Mouse (Mus musculus): ENCODE data around the gene Nppa. TPM values are rescaled to one million over a fixed set of nuclear protein-coding genes. Genes with fewer than 3 reads are reported as not detected.

Gene Nppa
- polyA plus RNA-seq, 1 experiment: 0.32 TPM

- no peak for TF ChIP-seq POLR2A (IDR thresholded peaks at IDR 0.05; ENCODE audit: low read depth, low read length)
- TF ChIP-seq CTCF (IDR thresholded peaks at IDR 0.05; ENCODE audit: extremely low read depth, insufficient read depth, insufficient read length, insufficient replicate concordance): no peak
- WGBS: 73% methylated on average over 7 of the region's 7 CpGs
- Histone ChIP-seq H3K27me3 (ENCODE audit: control insufficient read depth, insufficient read depth, low read length) (no peaks in the 10 kb centered on the region; the same call in 1 of the 2 replicates), H3K4me3 (ENCODE audit: extremely low read depth, insufficient read depth, insufficient read length) (no peak overlapping the region), H3K27ac (ENCODE audit: insufficient read depth, low read length) (no peak overlapping the region), H3K36me3 (ENCODE audit: control insufficient read depth, insufficient read depth, low read length) (no peaks in the 10 kb centered on the region), H3K4me1 (ENCODE audit: control insufficient read depth, insufficient read depth, insufficient read length) (no peaks in the 10 kb centered on the region)
- no peak for DNase-seq (ENCODE audit: low read depth in 1 of 2, low spot score in 2 of 2)
Measured at GRCm38 (mm10) chr4:147965712-147966111, 34.8 kb upstream of the Nppa start.

GRCm38 (mm10) chr4:147968816-147969215, 31.7 kb upstream of the Nppa start:
- Histone ChIP-seq H3K36me3 (ENCODE audit: control insufficient read depth, insufficient read depth, low read length) (no peaks in the 10 kb centered on the region), H3K4me1 (ENCODE audit: control insufficient read depth, insufficient read depth, insufficient read length) (no peaks in the 10 kb centered on the region), H3K4me3 (ENCODE audit: extremely low read depth, insufficient read depth, insufficient read length) (no peak overlapping the region), H3K27ac (ENCODE audit: insufficient read depth, low read length) (no peak overlapping the region), H3K27me3 (ENCODE audit: control insufficient read depth, insufficient read depth, low read length) (no peaks in the 10 kb centered on the region; the same call in 1 of the 2 replicates)
- DNase-seq (ENCODE audit: low read depth in 1 of 2, low spot score in 2 of 2): no peak
- TF ChIP-seq CTCF (IDR thresholded peaks at IDR 0.05; ENCODE audit: extremely low read depth, insufficient read depth, insufficient read length, insufficient replicate concordance) (no peak), POLR2A (IDR thresholded peaks at IDR 0.05; ENCODE audit: low read depth, low read length) (no peak)
- WGBS: 84% methylated on average over 2 of the region's 2 CpGs

- no peak for DNase-seq (ENCODE audit: low read depth in 1 of 2, low spot score in 2 of 2)
- no peaks in the 10 kb centered on the region for H3K36me3 ChIP-seq (ENCODE audit: control insufficient read depth, insufficient read depth, low read length)
- no peaks in the 10 kb centered on the region for H3K4me1 ChIP-seq (ENCODE audit: control insufficient read depth, insufficient read depth, insufficient read length)
- TF ChIP-seq CTCF (IDR thresholded peaks at IDR 0.05; ENCODE audit: extremely low read depth, insufficient read depth, insufficient read length, insufficient replicate concordance) (no peak), POLR2A (IDR thresholded peaks at IDR 0.05; ENCODE audit: low read depth, low read length) (no peak)
- no peak overlapping the region for H3K27ac ChIP-seq (ENCODE audit: insufficient read depth, low read length)
- H3K27me3 ChIP-seq (ENCODE audit: control insufficient read depth, insufficient read depth, low read length): no peaks in the 10 kb centered on the region; the same call in 1 of the 2 replicates
- no peak overlapping the region for H3K4me3 ChIP-seq (ENCODE audit: extremely low read depth, insufficient read depth, insufficient read length)
- WGBS: 53% methylated on average over 9 of the region's 9 CpGs
Measured at GRCm38 (mm10) chr4:147969337-147969736, 31.2 kb upstream of the Nppa start.

GRCm38 (mm10) chr4:147976237-147976636, 24.3 kb upstream of the Nppa start:
- no peaks in the 10 kb centered on the region for H3K4me1 ChIP-seq (ENCODE audit: control insufficient read depth, insufficient read depth, insufficient read length)
- H3K4me3 ChIP-seq (ENCODE audit: extremely low read depth, insufficient read depth, insufficient read length): no peak overlapping the region
- TF ChIP-seq CTCF (IDR thresholded peaks at IDR 0.05; ENCODE audit: extremely low read depth, insufficient read depth, insufficient read length, insufficient replicate concordance) (no peak), POLR2A (IDR thresholded peaks at IDR 0.05; ENCODE audit: low read depth, low read length) (no peak)
- no peak for DNase-seq (ENCODE audit: low read depth in 1 of 2, low spot score in 2 of 2)
- 71% methylated on average over 3 of the region's 3 CpGs for WGBS
- no peak overlapping the region for H3K27ac ChIP-seq (ENCODE audit: insufficient read depth, low read length)
- no peaks in the 10 kb centered on the region for H3K27me3 ChIP-seq (ENCODE audit: control insufficient read depth, insufficient read depth, low read length)
- H3K36me3 ChIP-seq (ENCODE audit: control insufficient read depth, insufficient read depth, low read length): no peaks in the 10 kb centered on the region

GRCm38 (mm10) chr4:147977726-147978125, 22.8 kb upstream of the Nppa start:
- 78% methylated on average over 4 of the region's 4 CpGs for WGBS
- Histone ChIP-seq H3K27ac (ENCODE audit: insufficient read depth, low read length) (no peak overlapping the region), H3K4me3 (ENCODE audit: extremely low read depth, insufficient read depth, insufficient read length) (no peak overlapping the region), H3K36me3 (ENCODE audit: control insufficient read depth, insufficient read depth, low read length) (no peaks in the 10 kb centered on the region), H3K27me3 (ENCODE audit: control insufficient read depth, insufficient read depth, low read length) (no peaks in the 10 kb centered on the region), H3K4me1 (ENCODE audit: control insufficient read depth, insufficient read depth, insufficient read length) (no peaks in the 10 kb centered on the region)
- DNase-seq (ENCODE audit: low read depth in 1 of 2, low spot score in 2 of 2): no peak
- TF ChIP-seq POLR2A (IDR thresholded peaks at IDR 0.05; ENCODE audit: low read depth, low read length) (no peak), CTCF (IDR thresholded peaks at IDR 0.05; ENCODE audit: extremely low read depth, insufficient read depth, insufficient read length, insufficient replicate concordance) (no peak)

- TF ChIP-seq CTCF (IDR thresholded peaks at IDR 0.05; ENCODE audit: extremely low read depth, insufficient read depth, insufficient read length, insufficient replicate concordance): no peak
- no peak for TF ChIP-seq POLR2A (IDR thresholded peaks at IDR 0.05; ENCODE audit: low read depth, low read length)
- no peaks in the 10 kb centered on the region for H3K36me3 ChIP-seq (ENCODE audit: control insufficient read depth, insufficient read depth, low read length)
- no peak for DNase-seq (ENCODE audit: low read depth in 1 of 2, low spot score in 2 of 2)
- no peak overlapping the region for H3K27ac ChIP-seq (ENCODE audit: insufficient read depth, low read length)
- H3K4me3 ChIP-seq (ENCODE audit: extremely low read depth, insufficient read depth, insufficient read length): no peak overlapping the region
- 86% methylated on average over 6 of the region's 6 CpGs for WGBS
- no peaks in the 10 kb centered on the region for H3K27me3 ChIP-seq (ENCODE audit: control insufficient read depth, insufficient read depth, low read length)
- H3K4me1 ChIP-seq (ENCODE audit: control insufficient read depth, insufficient read depth, insufficient read length): no peaks in the 10 kb centered on the region
Measured at GRCm38 (mm10) chr4:147978391-147978790, 22.1 kb upstream of the Nppa start.

GRCm38 (mm10) chr4:147979441-147979860, 21.1 kb upstream of the Nppa start:
- 82% methylated on average over 7 of the region's 7 CpGs for WGBS
- Histone ChIP-seq H3K4me1 (ENCODE audit: control insufficient read depth, insufficient read depth, insufficient read length) (no peaks in the 10 kb centered on the region), H3K27me3 (ENCODE audit: control insufficient read depth, insufficient read depth, low read length) (no peaks in the 10 kb centered on the region), H3K27ac (ENCODE audit: insufficient read depth, low read length) (no peak overlapping the region), H3K4me3 (ENCODE audit: extremely low read depth, insufficient read depth, insufficient read length) (no peak overlapping the region), H3K36me3 (ENCODE audit: control insufficient read depth, insufficient read depth, low read length) (no peaks in the 10 kb centered on the region)
- DNase-seq (ENCODE audit: low read depth in 1 of 2, low spot score in 2 of 2): no peak
- no peak for TF ChIP-seq CTCF (IDR thresholded peaks at IDR 0.05; ENCODE audit: extremely low read depth, insufficient read depth, insufficient read length, insufficient replicate concordance)
- TF ChIP-seq POLR2A (IDR thresholded peaks at IDR 0.05; ENCODE audit: low read depth, low read length): no peak
